Mouse (Mus musculus): ENCODE measurements around the gene Insr. TPM values are rescaled to one million over a fixed set of nuclear protein-coding genes. Genes with fewer than 3 reads are reported as not detected.
"Not testable (repeated sequence)": the region's sequence is repeated elsewhere in the genome, so short reads cannot be mapped to it uniquely, and the experiment has no call there.

Insr gene
- total RNA-seq (2021) = 100 to 1,000 TPM; 120 to 153 TPM

DNA sequence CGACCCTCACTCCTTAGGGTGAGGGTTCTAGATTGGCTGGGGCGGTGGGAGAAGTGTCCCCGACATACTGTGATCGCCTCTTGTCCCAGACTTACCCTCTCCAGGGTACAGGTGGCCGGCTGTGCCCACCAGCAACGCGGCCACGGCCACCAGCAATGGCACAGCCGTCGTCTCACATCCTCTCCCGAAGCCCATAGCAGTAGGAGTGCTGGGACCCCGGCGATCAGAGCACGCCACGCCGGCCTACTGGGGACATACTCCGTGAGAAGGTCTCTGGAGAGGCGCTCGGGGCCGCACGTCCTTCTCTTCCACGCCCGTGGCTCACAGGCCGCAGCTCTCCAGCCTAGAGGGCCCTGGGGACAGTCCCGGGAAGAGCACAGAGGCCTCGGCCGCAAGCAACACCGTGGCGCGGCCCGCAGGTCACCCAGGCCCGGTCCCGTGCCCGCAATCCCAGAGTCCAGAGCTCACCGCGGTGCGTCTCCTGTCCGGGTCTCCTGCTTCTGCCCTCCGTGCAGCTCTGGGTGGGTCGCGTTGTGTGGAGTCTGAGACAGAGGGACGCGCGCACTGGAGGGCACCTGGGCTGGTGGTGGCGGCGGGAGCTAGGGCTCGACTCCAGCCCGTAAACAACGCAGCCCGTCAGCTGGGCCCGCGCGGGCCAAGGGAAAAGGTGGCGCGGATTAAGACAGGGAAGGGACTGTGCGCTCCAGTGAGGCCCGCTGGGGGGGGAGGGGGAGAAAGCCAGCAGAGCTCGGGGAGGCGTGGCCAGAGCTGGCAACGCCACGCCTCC is at the start of gene Insr:
Gene Insr (minus strand): TSS at position 684 of the 787 bp plus-strand sequence.
- intact Hi-C loops (cut with DNase I) = loop anchor here (2.0 kb wide), 2 partner anchors 58 to 90 kb away; no protein-coding TSS in a partner anchor
- peak; percentile 92 to 95 for DNase-seq

DNA sequence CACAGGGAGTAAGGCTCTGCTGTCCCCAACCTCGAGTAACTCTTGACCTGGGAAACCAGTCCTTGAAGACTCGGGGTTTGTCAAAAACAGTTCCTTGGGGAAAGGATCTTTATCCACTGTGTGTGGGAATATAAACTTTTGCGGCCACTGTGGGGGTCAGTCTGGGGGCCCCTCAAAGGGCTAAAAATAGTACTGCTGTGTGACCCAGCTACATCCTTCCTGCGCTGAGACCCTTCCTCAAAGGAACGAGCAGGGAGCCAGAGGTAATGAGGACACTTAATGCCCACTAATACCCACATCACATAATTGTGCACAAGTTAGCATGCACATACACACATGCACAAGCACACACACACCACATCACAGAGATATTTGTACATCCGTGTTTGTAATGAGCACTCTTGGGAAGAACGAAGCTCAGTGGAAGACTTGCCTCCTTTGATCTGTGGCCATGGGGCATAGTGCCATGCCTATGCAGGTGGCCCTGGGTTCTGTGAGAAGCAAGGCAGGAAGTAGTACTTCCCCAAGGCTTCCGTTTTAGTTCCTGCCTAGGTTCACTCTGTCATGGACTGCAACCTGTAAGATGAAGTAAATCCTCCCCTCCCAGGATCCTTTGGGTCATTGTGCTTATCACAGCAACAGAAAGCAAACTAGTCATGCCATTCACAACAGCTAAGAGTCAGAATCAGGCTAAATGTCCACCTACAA is 48.3 kb upstream of the Insr start:
- intact Hi-C loops (cut with DNase I) = no loop called here
- no peak for DNase-seq

DNA sequence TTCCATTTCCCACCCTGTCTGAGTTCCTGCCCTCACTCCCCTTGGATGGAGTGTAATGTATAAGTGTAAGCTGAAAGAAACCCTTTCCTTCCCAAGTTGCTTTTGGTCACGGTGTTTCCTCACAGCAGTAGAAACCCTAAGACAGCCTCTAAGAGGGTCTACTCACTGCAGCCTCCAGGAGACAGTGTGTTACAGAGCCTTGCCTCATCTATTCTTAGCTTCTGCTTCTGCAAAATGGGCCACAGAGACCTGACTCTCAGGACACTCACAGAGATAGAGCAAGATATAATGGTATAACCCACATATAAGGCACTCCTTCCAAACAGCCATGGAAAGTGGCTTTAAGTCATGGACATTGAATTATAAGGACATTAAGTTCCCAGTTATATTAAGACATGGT is 47.6 kb upstream of the Insr start:
- intact Hi-C loops (cut with DNase I) = no loop called here
- DNase-seq = no peak

DNA sequence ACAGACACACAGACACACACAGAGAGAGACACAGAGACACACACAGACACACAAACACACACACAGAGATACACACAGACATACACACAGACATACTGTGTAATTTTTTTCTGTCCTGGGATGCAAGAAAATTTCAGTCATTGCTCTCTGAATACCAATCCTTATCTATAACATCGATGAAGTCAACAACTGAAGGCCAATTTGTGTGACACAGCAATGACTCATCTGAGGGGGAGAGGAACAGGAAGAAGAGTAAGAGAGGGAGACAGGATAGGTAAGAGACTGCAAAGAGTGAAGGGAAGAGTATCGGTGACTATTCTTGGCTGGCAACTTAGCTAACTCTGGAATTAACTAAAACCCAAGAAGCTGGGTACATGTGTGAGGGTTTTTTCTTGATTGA is 44.8 kb upstream of the Insr start:
- no peak for DNase-seq
- intact Hi-C loops (cut with DNase I) = no loop called here

DNA sequence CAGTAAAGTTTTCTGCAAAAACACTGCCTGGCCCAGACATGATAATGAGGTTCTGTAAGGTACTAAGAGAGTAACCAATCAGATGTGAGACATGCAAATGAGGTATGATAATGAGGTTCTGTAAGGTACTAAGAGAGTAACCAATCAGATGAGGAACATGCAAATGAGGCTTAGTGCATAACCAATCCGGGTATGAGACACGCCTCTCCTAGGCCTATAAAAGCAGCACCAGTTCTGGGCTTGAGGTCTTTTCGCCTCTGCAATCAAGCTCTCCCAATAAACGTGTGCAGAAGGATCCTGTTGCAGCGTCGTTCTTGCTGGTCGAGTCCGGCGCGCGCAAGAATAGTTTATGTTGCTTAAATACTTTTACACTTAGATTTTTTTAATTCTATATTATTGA is 39.9 kb upstream of the Insr start:
- DNase-seq; intact Hi-C loops (cut with DNase I): not testable (repeated sequence)

DNA sequence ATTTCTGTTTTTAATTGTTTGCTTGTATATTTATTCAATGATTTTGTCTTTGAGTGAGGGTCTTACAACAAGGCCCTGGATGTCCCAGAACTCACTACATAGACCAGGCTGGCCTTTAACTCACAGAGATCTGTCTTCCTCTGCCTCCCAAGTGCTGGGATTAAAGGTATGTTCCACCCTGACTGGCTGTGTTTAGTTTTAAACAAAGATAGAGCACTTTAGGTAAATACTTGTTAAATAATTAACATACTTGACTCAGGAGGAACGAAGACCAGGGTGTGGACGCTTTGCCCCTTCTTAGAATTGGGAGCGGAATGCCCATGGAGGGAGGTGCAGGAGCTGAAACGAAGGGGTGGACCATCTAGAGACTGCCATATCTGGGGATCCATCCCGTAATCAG is 37.2 kb upstream of the Insr start:
- no peak for DNase-seq
- intact Hi-C loops (cut with DNase I) = no loop called here

DNA sequence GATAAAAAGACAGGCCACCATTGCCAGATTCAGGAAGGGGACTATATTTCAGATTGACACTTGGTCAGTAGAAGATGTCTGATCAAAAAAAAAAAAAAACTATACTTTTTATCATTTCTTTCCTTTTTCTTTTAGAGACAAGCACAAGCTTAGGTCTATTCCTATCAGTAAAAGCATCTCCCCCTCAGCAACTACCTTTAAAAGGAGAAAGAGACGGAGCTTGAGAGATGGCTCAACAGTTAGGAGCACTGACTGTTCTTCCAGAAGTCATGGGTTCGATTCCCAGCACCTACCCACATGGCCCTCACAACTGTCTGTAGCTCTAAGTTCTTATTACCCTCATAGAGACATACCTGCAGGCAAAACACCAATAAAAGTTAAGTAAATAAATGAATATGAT is 34.9 kb upstream of the Insr start:
- intact Hi-C loops (cut with DNase I) = no loop called here
- DNase-seq = no peak

DNA sequence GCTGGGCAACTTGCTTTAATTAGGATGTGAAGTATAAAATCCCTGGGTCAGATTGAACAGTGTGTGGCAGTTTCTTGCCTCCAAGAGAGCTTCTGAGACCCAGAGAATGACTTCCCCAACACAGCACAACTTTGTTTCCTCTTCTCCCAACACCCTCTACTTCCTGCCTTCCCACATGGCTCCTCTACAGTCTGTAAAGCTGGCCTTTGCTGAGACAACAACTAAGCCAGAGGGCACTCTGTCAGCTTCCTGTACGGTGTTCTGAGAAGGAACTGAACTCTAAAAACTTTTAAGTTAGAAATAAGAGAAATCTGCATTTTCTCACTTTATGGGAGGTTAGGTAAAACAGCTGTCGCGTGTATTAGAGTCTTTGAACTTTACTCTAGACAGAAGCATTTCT is 34.4 kb upstream of the Insr start:
- DNase-seq = no peak
- intact Hi-C loops (cut with DNase I) = no loop called here

DNA sequence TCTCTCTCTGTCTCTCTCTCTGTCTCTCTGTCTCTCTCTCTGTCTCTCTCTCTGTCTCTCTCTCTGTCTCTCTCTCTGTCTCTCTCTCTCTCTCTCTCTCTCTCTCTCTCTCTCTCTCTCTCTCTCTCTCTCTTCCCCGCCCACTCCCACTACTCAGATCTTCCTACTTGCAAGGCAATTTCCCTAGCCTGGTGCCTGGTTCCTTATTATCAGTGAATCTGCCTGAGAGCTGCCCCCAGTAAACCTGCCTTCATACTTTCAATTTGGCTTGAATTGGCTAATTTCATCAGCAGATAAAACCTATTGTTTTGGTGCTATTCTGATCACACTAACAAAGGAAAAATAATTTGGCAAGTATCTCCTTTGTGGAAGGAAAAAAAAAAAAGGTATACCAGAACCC is 34.0 kb upstream of the Insr start:
- intact Hi-C loops (cut with DNase I); DNase-seq: not testable (repeated sequence)

DNA sequence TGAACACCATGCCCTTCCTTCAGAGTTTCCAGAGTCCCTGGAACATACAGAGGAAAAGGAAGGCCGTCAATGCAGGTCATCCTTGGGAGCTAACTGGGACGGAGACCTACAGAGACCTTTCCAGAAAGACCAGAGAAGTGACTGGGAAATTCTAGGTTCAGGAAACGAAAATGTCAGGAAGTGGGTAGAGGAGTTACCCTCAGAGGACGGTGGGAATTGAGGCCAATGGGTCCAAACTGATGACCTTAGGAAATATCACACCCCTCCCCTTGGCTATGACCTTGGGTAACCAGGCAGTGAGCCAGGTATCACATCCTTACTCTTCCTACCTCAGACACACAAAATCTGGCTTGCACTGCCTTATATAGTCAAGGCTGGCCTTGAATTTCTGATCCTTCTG is 32.1 kb upstream of the Insr start:
- no peak for DNase-seq

DNA sequence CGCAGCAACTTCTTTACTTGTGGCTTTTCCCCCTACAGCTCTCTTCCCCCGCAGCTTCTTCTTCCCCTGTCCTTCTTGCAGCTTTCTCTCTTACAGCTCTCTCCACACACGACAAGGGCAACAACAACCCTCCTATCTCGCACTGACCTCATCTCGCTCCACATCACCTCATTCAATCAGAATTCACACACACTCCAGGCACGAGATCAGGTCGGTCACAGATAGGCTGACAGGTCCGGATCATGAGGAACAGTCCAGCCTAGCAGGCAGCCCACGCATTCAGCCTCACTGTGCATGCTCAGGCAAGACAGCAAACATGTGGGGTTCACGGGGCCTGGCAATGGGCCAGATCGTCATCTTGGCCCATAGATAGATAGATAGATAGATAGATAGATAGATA is 30.2 kb upstream of the Insr start:
- intact Hi-C loops (cut with DNase I) = no loop called here
- DNase-seq = no peak

More for the DNA sequence above, 32.1 kb upstream of the Insr start:
- intact Hi-C loops (cut with DNase I) = no loop called here

DNA sequence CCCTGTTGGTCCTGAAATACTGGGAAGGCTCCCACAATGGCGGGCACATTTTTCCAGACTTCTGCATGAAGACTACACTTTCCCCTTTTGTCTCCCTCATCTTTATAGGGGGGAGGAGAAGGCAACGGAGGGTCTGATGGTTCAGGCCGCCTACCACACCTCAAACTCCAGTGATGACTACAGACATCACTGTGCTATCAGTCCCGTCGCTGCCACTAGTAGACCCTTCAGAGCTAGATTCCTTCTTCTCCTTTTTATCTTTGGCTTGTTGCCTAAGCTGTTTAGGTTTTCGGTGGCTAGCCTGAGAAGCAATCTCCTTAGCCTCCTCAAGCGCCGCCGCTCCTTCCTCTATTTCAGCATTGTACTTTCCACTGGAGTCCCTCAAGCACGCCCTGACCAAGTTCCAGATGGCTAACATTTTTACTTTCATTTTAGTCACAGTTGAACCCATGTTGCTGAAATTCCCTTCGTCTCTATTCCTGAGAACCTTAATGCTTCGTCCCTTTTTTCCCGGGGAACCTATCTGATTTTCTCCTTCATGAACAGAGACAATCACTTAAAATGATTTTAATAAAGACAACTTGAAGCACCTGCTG is 28.9 kb upstream of the Insr start:
- DNase-seq; intact Hi-C loops (cut with DNase I): not testable (repeated sequence)

DNA sequence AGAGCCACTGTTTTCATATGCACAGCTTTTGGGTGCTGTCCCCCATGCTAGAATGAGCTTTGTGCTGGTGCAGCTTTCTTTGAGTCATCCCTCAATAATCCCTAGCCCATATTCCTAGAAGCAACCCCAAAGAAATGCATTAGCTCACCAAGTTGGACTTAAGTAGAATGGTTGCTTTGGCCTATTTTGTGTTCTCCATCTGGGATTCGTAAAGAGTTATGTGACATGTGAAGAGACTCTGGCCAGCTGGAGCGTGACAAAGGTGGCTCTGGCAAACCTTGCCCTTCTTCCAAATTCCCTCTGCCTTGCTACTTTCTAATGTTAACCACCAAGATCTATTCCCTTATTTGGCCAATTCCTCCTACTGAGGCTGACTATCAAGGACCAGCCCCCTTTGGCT is 22.7 kb upstream of the Insr start:
- no peak for DNase-seq
- intact Hi-C loops (cut with DNase I) = no loop called here

DNA sequence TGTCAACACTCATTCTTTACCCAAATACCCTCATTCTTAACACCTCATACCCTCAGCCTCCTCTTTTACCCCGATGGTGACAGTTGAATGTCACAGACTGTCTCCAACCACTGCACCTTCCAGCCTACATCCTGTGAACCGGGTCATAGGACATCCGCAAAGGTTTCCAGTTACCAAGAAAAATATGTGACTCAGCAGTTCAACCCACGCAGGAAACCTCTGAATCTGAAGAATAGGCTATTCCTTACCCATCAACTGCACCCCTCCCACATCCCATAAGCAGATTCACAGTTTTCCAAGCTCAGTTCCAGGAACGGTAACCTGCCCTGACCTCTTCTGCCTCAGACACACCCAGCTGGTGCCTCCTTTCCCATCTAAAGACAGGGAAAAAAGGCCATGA is 19.9 kb upstream of the Insr start:
- intact Hi-C loops (cut with DNase I) = no loop called here
- DNase-seq = no peak

DNA sequence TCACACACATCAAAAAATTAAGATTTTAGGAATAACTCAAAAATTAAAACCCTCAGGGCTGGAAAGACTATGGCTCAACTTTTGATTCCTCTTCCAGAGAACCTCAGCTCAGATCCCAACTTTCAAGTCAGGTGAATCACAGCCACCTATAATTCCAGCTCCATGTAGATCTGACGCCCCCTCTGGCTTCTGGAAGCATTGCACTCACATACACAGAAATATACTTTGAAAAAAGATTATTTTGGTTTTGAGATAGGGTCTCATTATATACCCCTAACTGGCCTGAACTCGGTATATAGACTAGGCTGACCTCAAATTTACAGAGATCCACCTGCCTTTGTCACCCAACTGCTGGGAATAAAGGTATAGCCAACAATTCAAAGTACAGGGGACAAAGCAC is 6.4 kb upstream of the Insr start:
- intact Hi-C loops (cut with DNase I) = no loop called here
- DNase-seq = no peak

DNA sequence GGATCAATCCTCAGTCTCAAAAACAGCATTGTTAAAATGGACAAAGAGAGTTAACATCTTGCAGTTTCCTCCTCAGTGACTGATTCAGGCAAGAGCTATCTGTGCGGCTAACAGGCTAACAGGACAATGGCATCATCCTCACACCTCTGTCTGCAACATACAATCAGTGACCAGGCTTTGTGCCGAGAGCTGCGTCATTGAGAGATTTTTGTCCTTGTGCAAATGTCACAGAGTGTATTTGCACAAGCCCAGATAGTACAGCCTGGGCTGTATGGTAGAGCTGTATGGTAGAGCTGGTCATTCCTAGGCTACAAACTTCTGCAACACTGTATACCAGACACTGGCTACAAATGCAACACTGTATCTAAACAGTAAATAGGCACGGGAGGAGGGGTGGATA is 5.2 kb upstream of the Insr start:
- intact Hi-C loops (cut with DNase I) = no loop called here
- no peak for DNase-seq

DNA sequence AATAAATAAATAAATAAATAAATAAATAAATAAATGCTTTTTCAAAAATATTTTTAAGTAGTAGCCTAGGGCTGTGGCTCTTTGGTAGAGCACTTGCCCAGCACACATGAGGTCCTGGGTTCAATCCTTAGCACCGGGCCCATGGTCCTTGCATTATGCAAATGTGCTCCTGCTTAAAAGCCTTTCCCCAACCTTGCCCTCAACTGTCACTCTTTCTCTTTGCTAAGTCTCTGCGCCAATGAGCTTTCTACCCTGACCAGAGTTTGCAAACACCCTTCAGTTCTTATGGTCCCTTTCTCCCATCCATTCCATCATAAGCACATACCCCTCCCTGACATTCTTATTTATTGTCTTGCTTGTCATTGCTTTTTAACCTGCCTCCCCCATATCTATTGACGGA is 1.9 kb upstream of the Insr start:
- intact Hi-C loops (cut with DNase I) = loop anchor here (2.0 kb wide), 1 partner anchor 50 kb away; no protein-coding TSS in a partner anchor
- DNase-seq = no peak

DNA sequence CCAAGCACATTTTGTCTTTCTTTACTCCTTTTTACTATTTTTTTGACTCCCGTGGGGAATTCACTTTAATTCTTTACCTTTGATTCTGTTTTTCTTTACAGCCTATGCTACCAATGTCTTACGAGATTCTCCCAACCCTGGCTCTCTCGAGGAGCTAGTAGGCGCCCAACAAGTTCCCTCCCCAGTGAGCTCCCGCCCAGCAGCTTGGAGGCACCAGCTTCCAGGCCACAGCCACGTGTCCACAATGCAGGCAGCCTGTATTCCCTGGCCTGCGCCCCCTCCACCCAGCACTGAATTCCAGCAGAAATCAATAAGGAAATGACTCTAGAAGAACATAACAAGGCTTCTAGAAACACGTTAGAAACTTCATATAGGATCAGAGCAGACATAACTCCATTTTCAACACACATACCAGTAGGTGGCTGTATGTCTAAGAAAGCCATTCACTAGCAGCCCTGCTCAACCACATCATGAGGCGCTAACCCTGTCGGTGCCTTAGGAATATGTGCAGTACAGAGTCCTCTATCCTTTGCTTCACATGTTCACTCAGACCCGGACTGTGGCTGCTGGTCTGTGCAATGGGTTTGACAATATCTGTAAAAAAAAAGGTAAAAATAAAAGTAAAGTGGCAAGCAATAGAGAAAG is 971 bp upstream of the Insr start:
- DNase-seq = peak; percentile 38 to 43

DNA sequence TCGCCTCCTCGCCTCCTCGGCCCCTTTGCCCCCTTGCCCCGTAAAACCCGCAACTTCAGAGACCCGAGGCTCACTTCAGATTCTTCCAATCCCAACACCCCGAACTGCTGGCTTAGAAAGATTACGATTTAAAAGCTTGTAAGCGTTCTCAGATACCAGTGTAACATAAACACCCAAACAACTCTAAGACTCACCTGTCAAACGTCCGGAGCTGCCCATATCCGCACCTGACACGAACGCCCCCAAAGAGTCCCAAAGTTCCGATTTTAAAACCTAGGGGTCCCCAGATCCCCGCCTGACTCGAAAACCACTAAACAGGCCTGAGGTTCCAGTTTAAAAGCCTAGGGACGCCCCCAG is 282 bp upstream of the Insr start:
- intact Hi-C loops (cut with DNase I) = loop anchor here (2.0 kb wide), 3 partner anchors 51 to 91 kb away; no protein-coding TSS in a partner anchor
- peak in 1 of 2 experiments; percentile 16 for DNase-seq

More for the DNA sequence above, 971 bp upstream of the Insr start:
- intact Hi-C loops (cut with DNase I) = loop anchor here (2.0 kb wide), 1 partner anchor 50 kb away; no protein-coding TSS in a partner anchor

DNA sequence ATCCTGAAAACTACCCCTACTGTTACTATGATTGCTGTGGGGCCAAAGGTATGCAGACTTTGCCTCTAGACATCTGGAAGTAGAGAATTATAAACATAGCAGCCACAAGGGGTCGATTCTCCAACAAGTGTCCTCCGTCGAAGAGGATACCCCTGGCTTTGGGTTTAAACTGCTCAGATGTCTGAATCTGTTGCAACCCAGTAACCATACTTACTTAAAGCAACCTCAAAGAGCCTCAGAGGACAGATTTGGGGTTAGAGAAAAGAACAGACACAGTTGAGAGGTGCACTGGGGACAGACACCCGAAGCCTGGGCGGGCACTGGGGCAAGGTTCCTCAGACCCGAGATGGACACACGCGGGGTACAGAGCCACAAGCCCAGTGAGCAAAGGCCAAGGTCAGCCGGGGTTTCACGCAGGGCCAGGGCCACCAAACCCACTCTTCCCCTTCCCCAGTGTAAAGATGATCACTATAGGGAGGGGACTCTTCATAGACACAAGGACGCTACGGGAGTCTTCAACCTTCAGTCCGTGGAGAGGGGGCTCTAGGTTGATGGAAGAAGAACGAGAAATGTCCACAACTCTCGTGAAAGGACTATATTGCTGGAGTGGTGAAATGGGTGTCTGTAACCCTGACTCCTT is 1.1 kb downstream of the Insr start:
- intact Hi-C loops (cut with DNase I) = loop anchor here (2.0 kb wide), 2 partner anchors 58 to 90 kb away; no protein-coding TSS in a partner anchor
- peak in 1 of 2 experiments; percentile 48 for DNase-seq

Data from heart, postnatal 36 days (tissue).